9 mouse cellular contexts compared by ENCODE assay signal in the genomic region with DNA sequence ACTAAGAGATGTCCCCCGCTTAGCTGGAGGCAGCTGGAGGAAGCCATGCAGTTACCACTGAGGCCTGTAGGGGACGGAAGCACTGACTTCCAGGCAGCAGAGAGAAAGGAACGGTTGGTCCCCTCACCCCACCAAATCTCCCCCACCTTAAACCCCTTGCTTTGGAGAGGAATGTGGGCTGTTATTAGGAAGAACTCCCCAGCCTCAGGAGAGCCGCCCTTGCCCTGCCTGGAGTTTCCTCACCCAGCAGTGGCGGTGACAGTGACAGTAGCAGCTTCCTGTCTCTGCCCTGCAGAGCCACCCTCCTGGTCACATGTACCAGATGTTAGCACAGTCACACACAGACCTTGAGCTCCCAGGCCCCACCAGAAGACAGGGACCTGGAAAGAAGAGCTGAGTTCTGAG. TPM values are rescaled to one million over a fixed set of nuclear protein-coding genes. Genes with fewer than 3 reads are reported as not detected.
DNase-seq lines count a peak whose midpoint lies in the region; ATAC-seq lines count a peak whose summit lies in the region.
"Had no signal": no experiment of that assay in that cellular context is flagged by ENCODE, and none has a peak within 500 bp of the region (broad histone marks: within the 10 kb centered on the region; RNA-seq: fewer than 3 reads in every experiment).

No protein-coding gene starts in this region.

- H3K4me2 ChIP-seq in midbrain, embryonic 14.5 days (ENCODE audit: low read length), result no peak overlapping the region
- no peak overlapping the region for H3K4me2 ChIP-seq in midbrain, embryonic 16.5 days (ENCODE audit: low read length)
- H3K4me2 ChIP-seq in neural tube, embryonic 15.5 days, result no peak overlapping the region
- H3K4me2 ChIP-seq: neural tube, embryonic 13.5 days had no signal

- no peak overlapping the region for H3K27ac ChIP-seq in midbrain, embryonic 14.5 days (replicated peaks; ENCODE audit: low read depth, low read length)
- no peak overlapping the region for H3K27ac ChIP-seq in midbrain, embryonic 16.5 days (ENCODE audit: low read length)
- H3K27ac ChIP-seq in neural tube, embryonic 15.5 days (replicated peaks), result no peak overlapping the region
- H3K27ac ChIP-seq: neural tube, embryonic 13.5 days had no signal

- no peaks in the 10 kb centered on the region for H3K36me3 ChIP-seq in midbrain, embryonic 14.5 days (ENCODE audit: control insufficient read depth, insufficient read depth, low read length)
- no peaks in the 10 kb centered on the region for H3K36me3 ChIP-seq in midbrain, embryonic 16.5 days (ENCODE audit: control insufficient read depth, insufficient read depth, low read length)
- no peaks in the 10 kb centered on the region for H3K36me3 ChIP-seq in neural tube, embryonic 15.5 days
- H3K36me3 ChIP-seq: neural tube, embryonic 13.5 days had no signal

- no peak overlapping the region for H3K4me3 ChIP-seq in midbrain, embryonic 14.5 days (replicated peaks; ENCODE audit: low read depth, low read length)
- H3K4me3 ChIP-seq in midbrain, embryonic 16.5 days (ENCODE audit: low read depth, low read length), result no peak overlapping the region
- H3K4me3 ChIP-seq in neural tube, embryonic 15.5 days (replicated peaks), result no peak overlapping the region
- H3K4me3 ChIP-seq: neural tube, embryonic 13.5 days had no signal

- no peak for ATAC-seq in midbrain, embryonic 14.5 days (ENCODE audit: low FRiP score, low TSS enrichment)
- ATAC-seq in midbrain, embryonic 16.5 days, result no peak
- ATAC-seq in hematopoietic stem cell, adult 5-6 weeks (replicated peaks in 1 of 2; ENCODE audit: insufficient read depth in 1 of 2, low FRiP score in 2 of 2, low TSS enrichment in 1 of 2, low read depth in 1 of 2, poor library complexity in 2 of 2, severe bottlenecking in 2 of 2), result peak; percentile 41 to 43; a peak in 3 of 4 replicates
- no peak for ATAC-seq in neural tube, embryonic 15.5 days (ENCODE audit: low FRiP score)

- H3K27me3 ChIP-seq in midbrain, embryonic 14.5 days (ENCODE audit: control insufficient read depth, insufficient read depth, low read length), result peaks cover 7% of the 10 kb centered on the region; the same call in 1 of the 2 replicates
- H3K27me3 ChIP-seq in midbrain, embryonic 16.5 days (ENCODE audit: control insufficient read depth, insufficient read depth, low read depth, low read length), result peaks cover 20% of the 10 kb centered on the region
- peaks cover 32% of the 10 kb centered on the region for H3K27me3 ChIP-seq in neural tube, embryonic 15.5 days (replicated peaks)

- WGBS in midbrain, embryonic 14.5 days, result 26% methylated on average over 5 of the region's 5 CpGs
- 19% methylated on average over 5 of the region's 5 CpGs for WGBS in midbrain, embryonic 16.5 days
- 25% methylated on average over 5 of the region's 5 CpGs for WGBS in neural tube, embryonic 15.5 days

- H3K9ac ChIP-seq in midbrain, embryonic 14.5 days (replicated peaks; ENCODE audit: low read length), result no peak overlapping the region
- no peak overlapping the region for H3K9ac ChIP-seq in midbrain, embryonic 16.5 days (ENCODE audit: low read depth, low read length)
- H3K9ac ChIP-seq in neural tube, embryonic 15.5 days (replicated peaks), result no peak overlapping the region
- H3K9ac ChIP-seq: neural tube, embryonic 13.5 days had no signal

- no peaks in the 10 kb centered on the region for H3K9me3 ChIP-seq in midbrain, embryonic 14.5 days (ENCODE audit: control insufficient read depth, low read length)
- no peaks in the 10 kb centered on the region for H3K9me3 ChIP-seq in midbrain, embryonic 16.5 days (replicated peaks; ENCODE audit: control insufficient read depth, low read length, poor library complexity, severe bottlenecking)
- H3K9me3 ChIP-seq in neural tube, embryonic 15.5 days (replicated peaks), result no peaks in the 10 kb centered on the region
- H3K9me3 ChIP-seq: neural tube, embryonic 13.5 days had no signal

- no peaks in the 10 kb centered on the region for H3K4me1 ChIP-seq in midbrain, embryonic 14.5 days (ENCODE audit: control insufficient read depth, insufficient read depth, low read length)
- H3K4me1 ChIP-seq in midbrain, embryonic 16.5 days (ENCODE audit: control insufficient read depth, insufficient read depth, low read length), result peaks cover 5% of the 10 kb centered on the region
- H3K4me1 ChIP-seq in neural tube, embryonic 15.5 days, result peaks cover 11% of the 10 kb centered on the region

- DNase-seq in gastrocnemius, postnatal 10 days, result peak; percentile 60
- DNase-seq in gastrocnemius, postnatal 25 days, result no peak
- DNase-seq in midbrain, embryonic 14.5 days, result peak; percentile 29
- DNase-seq in retina, postnatal 1 day, result peak; percentile 48
- DNase-seq in c-Kit-positive CD71-positive TER-119-positive erythroid progenitor cells, embryonic 14.5 days (ENCODE audit: low spot score), result no peak

RNA-seq across cellular contexts. Expression of a gene that starts 58.6 kb away (rescaled TPM):
- total RNA-seq in gastrocnemius, postnatal 10 days (2021), result 1 to 10 TPM in 1 of 2 experiments, under 1 TPM in 1; 0.23 to 1.2 TPM
- under 1 TPM in 1 of 2 experiments, not detected in 1; 0.11 TPM for total RNA-seq in gastrocnemius, postnatal 25 days (2021)
- not detected in 2 replicates for polyA plus RNA-seq in midbrain, embryonic 14.5 days (2014; fragmentation: Nextera tagmentation; extraction: Ambion mirVana)
- not detected in 2 replicates for polyA plus RNA-seq in midbrain, embryonic 16.5 days (2015; fragmentation: Nextera tagmentation; extraction: Ambion mirVana)
- 12.9 and 30.4 TPM in 2 replicates for total RNA-seq in hematopoietic stem cell, adult 5-6 weeks (2017)
- 0.19 and 1.1 TPM in 2 replicates for polyA plus RNA-seq in neural tube, embryonic 15.5 days (2015; fragmentation: Nextera tagmentation; extraction: Ambion mirVana)

Comparison
In these comparisons a context has a peak if more than half of its experiments do, and no peak if none do; other contexts are left out.
1. DNase-seq: peak in gastrocnemius, postnatal 10 days (single experiment), midbrain, embryonic 14.5 days (single experiment) and retina, postnatal 1 day (single experiment); none in gastrocnemius, postnatal 25 days (single experiment) and c-Kit-positive CD71-positive TER-119-positive erythroid progenitor cells, embryonic 14.5 days (single experiment).
2. ATAC-seq: peak in hematopoietic stem cell, adult 5-6 weeks (2 of 2); none in midbrain, embryonic 14.5 days (single experiment), midbrain, embryonic 16.5 days (single experiment) and neural tube, embryonic 15.5 days (single experiment).